Mouse (Mus musculus): ENCODE results near the gene Vps45. TPM values are rescaled to one million over a fixed set of nuclear protein-coding genes. Genes with fewer than 3 reads are reported as not detected.
"Not testable (repeated sequence)": the region's sequence is repeated elsewhere in the genome, so short reads cannot be mapped to it uniquely, and the experiment has no call there.

Vps45 gene
- polyA plus RNA-seq, 1 experiment from 2014 or later, result 20.4 TPM

DNA sequence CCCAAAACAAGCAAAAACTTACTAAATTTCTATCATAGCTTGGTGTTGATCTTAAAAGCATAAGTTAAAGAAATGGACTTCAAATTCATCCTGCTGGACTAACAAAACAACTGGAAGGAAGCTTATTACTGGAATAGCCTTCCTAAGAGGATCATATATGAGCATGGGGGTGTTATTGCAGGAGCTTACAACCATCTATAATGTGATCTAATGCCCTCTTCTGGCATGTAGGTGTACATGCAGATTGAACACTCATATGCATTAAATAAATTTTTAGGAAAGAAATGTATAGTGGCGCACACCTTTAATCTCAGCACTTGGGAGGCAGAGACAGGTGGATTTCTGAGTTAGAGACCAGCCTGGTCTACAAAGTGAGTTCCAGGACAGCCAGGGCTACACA is 98.5 kb downstream of the Vps45 start:
- Histone ChIP-seq H3K9ac (ENCODE audit: low read depth, low read length) (no peak overlapping the region), H3K4me2 (no peak overlapping the region; the same call in 1 of the 2 replicates), H3K4me3 (ENCODE audit: low read depth, low read length) (no peak overlapping the region), H3K9me3 (replicated peaks; ENCODE audit: control insufficient read depth, low read length) (no peaks in the 10 kb centered on the region), H3K4me1 (ENCODE audit: control insufficient read depth, insufficient read depth, low read length) (peaks cover 17% of the 10 kb centered on the region), H3K27me3 (ENCODE audit: control insufficient read depth, insufficient read depth, low read length) (no peaks in the 10 kb centered on the region), H3K27ac (ENCODE audit: low read depth, low read length) (no peak overlapping the region), H3K36me3 (ENCODE audit: control insufficient read depth, insufficient read depth, low read length) (no peaks in the 10 kb centered on the region)
- ATAC-seq (replicated peaks; ENCODE audit: insufficient number of reproducible peaks, low FRiP score, low TSS enrichment), result no peak
- whole genome bisulfite sequencing (ENCODE audit: insufficient replicate concordance), result 92% methylated on average over 1 of the region's 1 CpGs

DNA sequence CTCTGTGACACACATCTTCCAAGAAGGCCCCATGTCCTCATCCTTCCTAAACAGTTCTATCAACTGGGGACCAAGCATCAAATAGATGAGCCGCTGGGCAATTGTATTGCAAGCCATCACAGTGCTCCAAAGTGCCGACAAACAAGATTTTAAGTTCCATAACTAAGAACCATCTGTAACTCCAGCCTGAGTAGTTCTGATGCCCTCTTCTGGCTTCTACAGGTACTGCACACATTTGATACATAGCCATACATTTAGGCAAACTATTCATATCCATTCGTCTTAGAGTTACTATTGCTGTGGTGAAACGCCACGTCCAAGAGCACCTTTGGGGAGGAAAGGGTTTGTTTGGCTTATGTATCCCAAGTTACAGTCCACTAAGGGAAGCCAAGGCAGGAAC is 99.2 kb downstream of the Vps45 start:
- Histone ChIP-seq H3K4me1 (ENCODE audit: control insufficient read depth, insufficient read depth, low read length) (peaks cover 17% of the 10 kb centered on the region), H3K4me2 (no peak overlapping the region), H3K4me3 (ENCODE audit: low read depth, low read length) (no peak overlapping the region), H3K9ac (ENCODE audit: low read depth, low read length) (no peak overlapping the region), H3K9me3 (replicated peaks; ENCODE audit: control insufficient read depth, low read length) (no peaks in the 10 kb centered on the region), H3K36me3 (ENCODE audit: control insufficient read depth, insufficient read depth, low read length) (no peaks in the 10 kb centered on the region), H3K27me3 (ENCODE audit: control insufficient read depth, insufficient read depth, low read length) (no peaks in the 10 kb centered on the region), H3K27ac (ENCODE audit: low read depth, low read length) (no peak overlapping the region)
- no peak for ATAC-seq (replicated peaks; ENCODE audit: insufficient number of reproducible peaks, low FRiP score, low TSS enrichment)
- WGBS (ENCODE audit: insufficient replicate concordance), result 78% methylated on average over 5 of the region's 5 CpGs

GRCm38 (mm10) chr3:95957359-95958148 is 100.7 kb downstream of the Vps45 start:
- H3K4me3 ChIP-seq (ENCODE audit: low read depth, low read length), result no peak overlapping the region
- peaks cover 17% of the 10 kb centered on the region for H3K4me1 ChIP-seq (ENCODE audit: control insufficient read depth, insufficient read depth, low read length)
- peak overlapping the region; percentile 46 for H3K4me2 ChIP-seq
- 0 out of 2 replicates have a peak overlapping the region, but pooled peaks have one; percentile 52 for H3K9ac ChIP-seq (ENCODE audit: low read depth, low read length)
- ATAC-seq (replicated peaks; ENCODE audit: insufficient number of reproducible peaks, low FRiP score, low TSS enrichment), result 0 out of 2 replicates have a peak, but pooled peaks have one; percentile 28
- WGBS (ENCODE audit: insufficient replicate concordance), result 36% methylated on average over 8 of the region's 8 CpGs
- H3K9me3 ChIP-seq (replicated peaks; ENCODE audit: control insufficient read depth, low read length), result no peaks in the 10 kb centered on the region
- no peaks in the 10 kb centered on the region for H3K36me3 ChIP-seq (ENCODE audit: control insufficient read depth, insufficient read depth, low read length)
- H3K27ac ChIP-seq (ENCODE audit: low read depth, low read length), result peak overlapping the region; percentile 94
- H3K27me3 ChIP-seq (ENCODE audit: control insufficient read depth, insufficient read depth, low read length), result no peaks in the 10 kb centered on the region

DNA sequence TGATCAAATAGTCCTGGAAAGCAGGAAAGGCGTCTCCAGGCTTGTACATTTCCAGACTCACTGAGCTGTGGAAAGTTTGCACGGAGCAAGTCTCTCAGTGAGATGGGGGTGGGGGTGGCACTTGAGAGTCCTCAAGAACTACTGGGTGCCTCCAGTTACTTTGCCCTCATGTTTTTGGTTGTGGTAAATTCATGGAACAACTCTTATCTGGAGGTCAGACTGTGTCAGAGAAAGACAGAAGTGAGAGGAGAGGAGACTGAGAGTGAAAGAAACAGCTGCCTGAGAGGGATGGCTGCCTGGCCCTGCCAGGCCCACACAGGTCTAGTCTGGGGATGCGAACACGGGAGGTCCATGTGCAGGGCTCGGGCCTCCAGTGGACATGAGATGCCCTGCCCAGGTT is 102.9 kb downstream of the Vps45 start:
- Histone ChIP-seq H3K4me2 (no peak overlapping the region), H3K27me3 (ENCODE audit: control insufficient read depth, insufficient read depth, low read length) (no peaks in the 10 kb centered on the region), H3K4me1 (ENCODE audit: control insufficient read depth, insufficient read depth, low read length) (peaks cover 17% of the 10 kb centered on the region), H3K4me3 (ENCODE audit: low read depth, low read length) (no peak overlapping the region), H3K9me3 (replicated peaks; ENCODE audit: control insufficient read depth, low read length) (no peaks in the 10 kb centered on the region), H3K9ac (ENCODE audit: low read depth, low read length) (no peak overlapping the region), H3K36me3 (ENCODE audit: control insufficient read depth, insufficient read depth, low read length) (no peaks in the 10 kb centered on the region), H3K27ac (ENCODE audit: low read depth, low read length) (0 out of 2 replicates have a peak overlapping the region, but pooled peaks have one; percentile 12)
- WGBS (ENCODE audit: insufficient replicate concordance), result 77% methylated on average over 5 of the region's 5 CpGs
- no peak for ATAC-seq (replicated peaks; ENCODE audit: insufficient number of reproducible peaks, low FRiP score, low TSS enrichment)

- not testable (repeated sequence) for H3K9ac ChIP-seq (ENCODE audit: low read depth, low read length); H3K4me3 ChIP-seq (ENCODE audit: low read depth, low read length); H3K27ac ChIP-seq (ENCODE audit: low read depth, low read length); H3K9me3 ChIP-seq (replicated peaks; ENCODE audit: control insufficient read depth, low read length); H3K4me2 ChIP-seq; H3K36me3 ChIP-seq (ENCODE audit: control insufficient read depth, insufficient read depth, low read length); H3K27me3 ChIP-seq (ENCODE audit: control insufficient read depth, insufficient read depth, low read length); ATAC-seq (replicated peaks; ENCODE audit: insufficient number of reproducible peaks, low FRiP score, low TSS enrichment)
- peaks cover 17% of the 10 kb centered on the region for H3K4me1 ChIP-seq (ENCODE audit: control insufficient read depth, insufficient read depth, low read length)
- WGBS (ENCODE audit: insufficient replicate concordance), result 90% methylated on average over 12 of the region's 12 CpGs
These were observed 103.6 kb downstream of the Vps45 start for GRCm38 (mm10) chr3:95954648-95955173.

GRCm38 (mm10) chr3:95953522-95953921 is 104.7 kb downstream of the Vps45 start:
- 82% methylated on average over 3 of the region's 3 CpGs for WGBS (ENCODE audit: insufficient replicate concordance)
- H3K27me3 ChIP-seq (ENCODE audit: control insufficient read depth, insufficient read depth, low read length), result no peaks in the 10 kb centered on the region
- no peak overlapping the region for H3K27ac ChIP-seq (ENCODE audit: low read depth, low read length)
- no peak overlapping the region for H3K9ac ChIP-seq (ENCODE audit: low read depth, low read length)
- H3K4me1 ChIP-seq (ENCODE audit: control insufficient read depth, insufficient read depth, low read length), result peaks cover 14% of the 10 kb centered on the region
- H3K4me2 ChIP-seq, result no peak overlapping the region
- no peak for ATAC-seq (replicated peaks; ENCODE audit: insufficient number of reproducible peaks, low FRiP score, low TSS enrichment)
- H3K9me3 ChIP-seq (replicated peaks; ENCODE audit: control insufficient read depth, low read length), result no peaks in the 10 kb centered on the region
- no peaks in the 10 kb centered on the region for H3K36me3 ChIP-seq (ENCODE audit: control insufficient read depth, insufficient read depth, low read length)
- H3K4me3 ChIP-seq (ENCODE audit: low read depth, low read length), result no peak overlapping the region

DNA sequence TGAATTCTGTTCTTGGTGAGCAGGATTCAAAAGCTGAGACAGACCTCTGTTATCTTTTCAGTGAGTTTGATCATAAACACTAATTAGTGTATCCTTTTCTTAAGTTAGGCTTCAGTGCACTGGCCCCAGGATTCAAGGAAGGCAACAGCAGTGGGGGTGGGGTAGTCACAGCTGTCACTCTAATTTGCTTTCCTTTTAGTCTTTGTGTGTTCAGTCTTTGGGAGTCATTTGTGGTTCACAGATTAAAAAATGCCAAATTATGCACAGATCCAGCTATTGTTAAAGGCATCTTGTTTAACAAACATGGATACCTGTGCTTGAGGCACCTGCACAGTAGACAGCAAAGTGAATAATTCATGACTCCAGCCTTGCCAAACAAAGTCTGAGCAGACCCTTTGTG is 105.2 kb downstream of the Vps45 start:
- ATAC-seq (replicated peaks; ENCODE audit: insufficient number of reproducible peaks, low FRiP score, low TSS enrichment), result no peak
- no peak overlapping the region for H3K9ac ChIP-seq (ENCODE audit: low read depth, low read length)

GRCm38 (mm10) chr3:95951566-95951965 is 106.7 kb downstream of the Vps45 start:
- not testable (repeated sequence) for H3K9me3 ChIP-seq (replicated peaks; ENCODE audit: control insufficient read depth, low read length); H3K27me3 ChIP-seq (ENCODE audit: control insufficient read depth, insufficient read depth, low read length); H3K4me1 ChIP-seq (ENCODE audit: control insufficient read depth, insufficient read depth, low read length); H3K36me3 ChIP-seq (ENCODE audit: control insufficient read depth, insufficient read depth, low read length); ATAC-seq (replicated peaks; ENCODE audit: insufficient number of reproducible peaks, low FRiP score, low TSS enrichment)
- H3K9ac ChIP-seq (ENCODE audit: low read depth, low read length), result peak overlapping the region; percentile 83
- WGBS (ENCODE audit: insufficient replicate concordance), result 60% methylated on average over 12 of the region's 12 CpGs
- peak overlapping the region; percentile 96 for H3K27ac ChIP-seq (ENCODE audit: low read depth, low read length)
- peak overlapping the region; percentile 71 for H3K4me2 ChIP-seq
- peak overlapping the region; percentile 56 for H3K4me3 ChIP-seq (ENCODE audit: low read depth, low read length)

More for the DNA sequence above, 105.2 kb downstream of the Vps45 start:
- Histone ChIP-seq H3K4me1 (ENCODE audit: control insufficient read depth, insufficient read depth, low read length) (peaks cover 13% of the 10 kb centered on the region), H3K9me3 (replicated peaks; ENCODE audit: control insufficient read depth, low read length) (no peaks in the 10 kb centered on the region), H3K4me3 (ENCODE audit: low read depth, low read length) (no peak overlapping the region), H3K27ac (ENCODE audit: low read depth, low read length) (no peak overlapping the region), H3K4me2 (no peak overlapping the region), H3K27me3 (ENCODE audit: control insufficient read depth, insufficient read depth, low read length) (no peaks in the 10 kb centered on the region), H3K36me3 (ENCODE audit: control insufficient read depth, insufficient read depth, low read length) (no peaks in the 10 kb centered on the region)

Measured in heart, embryonic 11.5 days (tissue).